ENCODE assay signal across 26 mouse cellular contexts in genomic region chr13:90340647-90341160, GRCm38 (mm10).
A peak's percentile ranks its signal among the peaks of the same experiment; 100 is the strongest.
DNase-seq lines count a peak whose midpoint lies in the region; ATAC-seq and TF ChIP-seq lines count a peak whose summit lies in the region.
"Had no signal": no experiment of that assay in that cellular context is flagged by ENCODE, and none has a peak within 500 bp of the region (broad histone marks: within the 10 kb centered on the region; RNA-seq: fewer than 3 reads in every experiment).

No protein-coding gene starts in this region.

- no peak overlapping the region for H3K27ac ChIP-seq in heart, postnatal 0 days (ENCODE audit: low read depth)
- no peak overlapping the region for H3K27ac ChIP-seq in lung, embryonic 14.5 days (ENCODE audit: low read depth)
- H3K27ac ChIP-seq: embryonic facial prominence, embryonic 15.5 days; gastrocnemius, adult 2 months; heart, embryonic 15.5 days; hindbrain, embryonic 14.5 days; hindbrain, postnatal 0 days had no signal

- H3K79me2 ChIP-seq in C2C12 (ENCODE audit: control insufficient read depth, insufficient read depth) (no peaks in the 10 kb centered on the region), myocyte (ENCODE audit: control insufficient read depth, insufficient read depth) (no peaks in the 10 kb centered on the region)

- no peak for TF ChIP-seq EP300 in heart, postnatal 0 days (IDR thresholded peaks at IDR 0.05; ENCODE audit: low read depth)

- no peaks in the 10 kb centered on the region for H3K36me3 ChIP-seq in heart, postnatal 0 days (replicated peaks; ENCODE audit: control insufficient read depth, insufficient read depth, low read length)
- H3K36me3 ChIP-seq in lung, embryonic 14.5 days (ENCODE audit: insufficient read depth): no peaks in the 10 kb centered on the region
- H3K36me3 ChIP-seq in C2C12 (ENCODE audit: control insufficient read depth, insufficient read depth) (no peaks in the 10 kb centered on the region), myocyte (ENCODE audit: control insufficient read depth, insufficient read depth) (no peaks in the 10 kb centered on the region)
- H3K36me3 ChIP-seq: embryonic facial prominence, embryonic 15.5 days; heart, embryonic 12.5 days; heart, embryonic 15.5 days had no signal

- no peak overlapping the region for H3K4me2 ChIP-seq in heart, postnatal 0 days (ENCODE audit: low read depth, low read length)
- H3K4me2 ChIP-seq in lung, embryonic 14.5 days: no peak overlapping the region
- H3K4me2 ChIP-seq in myocyte (ENCODE audit: low read depth): no peak overlapping the region
- H3K4me2 ChIP-seq: embryonic facial prominence, embryonic 15.5 days; heart, embryonic 12.5 days; heart, embryonic 15.5 days; hindbrain, embryonic 14.5 days had no signal

- peak; percentile 34 for DNase-seq in heart, postnatal 0 days (ENCODE audit: low spot score)
- no peak for DNase-seq in heart, adult 11 months
- DNase-seq in lung, embryonic 14.5 days: peak; percentile 12
- no peak for DNase-seq in lung, postnatal 25 days (ENCODE audit: low spot score)
- DNase-seq in spleen, postnatal 10 days (ENCODE audit: low spot score in 2 of 2): no peak
- DNase-seq: adrenal gland, adult 2 months; adrenal gland, postnatal 14 days; cerebellum, adult 11 months; cerebellum, adult 2 months; cerebellum, adult 9-11 months; cerebellum, postnatal 25 days; forebrain, postnatal 0 days; gastrocnemius, adult 2 months; gastrocnemius, postnatal 14 days; heart, adult 18-20 months; heart, postnatal 14 days; heart, postnatal 4 days had no signal

- H3K79me3 ChIP-seq in C2C12 (ENCODE audit: low read depth): no peaks in the 10 kb centered on the region

- TF ChIP-seq CTCF in heart, postnatal 0 days (IDR thresholded peaks at IDR 0.05; ENCODE audit: low read depth): no peak
- TF ChIP-seq CTCF in lung, embryonic 14.5 days (IDR thresholded peaks at IDR 0.05; ENCODE audit: low read depth): no peak
- no peak for TF ChIP-seq CTCF in C2C12 (IDR thresholded peaks at IDR 0.05; ENCODE audit: control insufficient read depth, insufficient read depth, insufficient read length)

- H3K27me3 ChIP-seq in heart, postnatal 0 days (ENCODE audit: control insufficient read depth, insufficient read depth, low read length): no peaks in the 10 kb centered on the region
- H3K27me3 ChIP-seq in lung, embryonic 14.5 days (ENCODE audit: insufficient read depth, low read length): no peaks in the 10 kb centered on the region
- H3K27me3 ChIP-seq in C2C12 (ENCODE audit: control insufficient read depth, insufficient read depth, insufficient read length) (no peaks in the 10 kb centered on the region), myocyte (ENCODE audit: control insufficient read depth, insufficient read depth, insufficient read length) (no peaks in the 10 kb centered on the region)
- H3K27me3 ChIP-seq: embryonic facial prominence, embryonic 15.5 days; heart, embryonic 12.5 days; heart, embryonic 15.5 days; Patski had no signal

- no peak overlapping the region for H3K4me3 ChIP-seq in heart, postnatal 0 days (ENCODE audit: low read depth, low read length)
- H3K4me3 ChIP-seq in lung, embryonic 14.5 days (ENCODE audit: low read depth, low read length): no peak overlapping the region
- H3K4me3 ChIP-seq in C2C12 (ENCODE audit: insufficient read depth, poor library complexity, severe bottlenecking) (no peak overlapping the region), myocyte (no peak overlapping the region)
- H3K4me3 ChIP-seq: embryonic facial prominence, embryonic 15.5 days; gastrocnemius, adult 2 months; heart, embryonic 12.5 days; heart, embryonic 15.5 days had no signal

- no peaks in the 10 kb centered on the region for H3K9me3 ChIP-seq in heart, postnatal 0 days (replicated peaks; ENCODE audit: control insufficient read depth, low read length)
- H3K9me3 ChIP-seq in lung, embryonic 14.5 days (ENCODE audit: low read depth, low read length): no peaks in the 10 kb centered on the region
- H3K9me3 ChIP-seq: embryonic facial prominence, embryonic 15.5 days; heart, embryonic 12.5 days; heart, embryonic 15.5 days had no signal

- no peaks in the 10 kb centered on the region for H3K4me1 ChIP-seq in heart, postnatal 0 days (ENCODE audit: control insufficient read depth, insufficient read depth)
- H3K4me1 ChIP-seq in lung, embryonic 14.5 days (ENCODE audit: insufficient read depth): no peaks in the 10 kb centered on the region
- H3K4me1 ChIP-seq: heart, embryonic 15.5 days had no signal

- 61% methylated on average over 2 of the region's 2 CpGs for WGBS in heart, postnatal 0 days
- 51% methylated on average over 2 of the region's 2 CpGs for WGBS in lung, embryonic 14.5 days

- no peak for TF ChIP-seq POLR2A in myocyte (IDR thresholded peaks at IDR 0.05; ENCODE audit: insufficient read length, low read depth)

- no peak for ATAC-seq in heart, postnatal 0 days (ENCODE audit: insufficient read depth, low read depth)
- ATAC-seq in lung, embryonic 14.5 days (ENCODE audit: insufficient read depth): no peak
- ATAC-seq: forebrain, postnatal 0 days; hindbrain, postnatal 0 days; inflammation-experienced regulatory T-cells, adult 6 months; Patski had no signal

- H3ac ChIP-seq in C2C12 (ENCODE audit: control insufficient read depth, insufficient read length, low read depth) (no peak overlapping the region), myocyte (ENCODE audit: control insufficient read depth, insufficient read length) (no peak overlapping the region)

- H3K9ac ChIP-seq in heart, postnatal 0 days (replicated peaks; ENCODE audit: low read depth, low read length): no peak overlapping the region
- no peak overlapping the region for H3K9ac ChIP-seq in lung, embryonic 14.5 days
- H3K9ac ChIP-seq: embryonic facial prominence, embryonic 15.5 days; forebrain, postnatal 0 days; heart, embryonic 12.5 days; heart, embryonic 15.5 days; hindbrain, embryonic 14.5 days had no signal

TF ChIP-seq in C2C12, 6 proteins besides CTCF, POLR2A, EP300 and RAD21:
- no peak for TF ChIP-seq MAX (IDR thresholded peaks at IDR 0.05)
- TF ChIP-seq MYOD1 (IDR thresholded peaks at IDR 0.05; ENCODE audit: control insufficient read depth, insufficient read length, low read depth): no peak
- no peak for TF ChIP-seq MYOG (IDR thresholded peaks at IDR 0.05; ENCODE audit: control insufficient read depth, extremely low read depth, insufficient read length)
- peak; percentile 33 for TF ChIP-seq FOSL1 (IDR thresholded peaks at IDR 0.05; ENCODE audit: insufficient read depth, low read length, poor library complexity, severe bottlenecking)
- peak; percentile 93 for TF ChIP-seq CEBPB (IDR thresholded peaks at IDR 0.05; ENCODE audit: low read depth)
TF ChIP-seq in C2C12: peak in this region for 2.

TF ChIP-seq in myocyte, 11 proteins besides CTCF, POLR2A, EP300 and RAD21:
- TF ChIP-seq MYOD1 (IDR thresholded peaks at IDR 0.05; ENCODE audit: control insufficient read depth in 1 of 3, insufficient read length in 2 of 3, low read depth in 2 of 3) (no peak), CEBPB (IDR thresholded peaks at IDR 0.05; ENCODE audit: insufficient read depth, poor library complexity, severe bottlenecking) (peak; percentile 79; the same call in 1 of the 2 replicates)

Comparison
In these comparisons a context has a peak if more than half of its experiments do, and no peak if none do; other contexts are left out.
1. DNase-seq: peak in heart, postnatal 0 days (single experiment) and lung, embryonic 14.5 days (single experiment); none in heart, adult 11 months (single experiment), lung, postnatal 25 days (single experiment) and spleen, postnatal 10 days (0 of 2).